Mouse (Mus musculus) hindbrain, embryonic 12.5 days (tissue): Measurements from ENCODE around the gene Itga6. TPM values are rescaled to one million over a fixed set of nuclear protein-coding genes. Genes with fewer than 3 reads are reported as not detected.

Source experiments
- ATAC-seq: fragments of 200-750 bp; cut with Nextera tagmentation; 2 replicates; pipeline ENCODE4 v1.8.0; 2017; ENCODE audit warnings: moderate TSS enrichment; ENCODE audit not compliant: low FRiP score
- H3K27ac ChIP-seq: fragments of 300-500 bp; sonication (generic); 2 replicates; pipeline ENCODE4 v1.5.1; 2016; ENCODE audit warnings: mild to moderate bottlenecking
- H3K27me3 ChIP-seq: fragments of 300-500 bp; sonication (generic); 2 replicates; pipeline ENCODE4 v1.6.1; 2016; ENCODE audit warnings: mild to moderate bottlenecking
- H3K36me3 ChIP-seq: fragments of 300-500 bp; sonication (generic); 2 replicates; pipeline ENCODE4 v1.6.1; 2016; ENCODE audit warnings: mild to moderate bottlenecking
- H3K4me1 ChIP-seq: fragments of 300-500 bp; sonication (generic); 2 replicates; pipeline ENCODE4 v1.6.1; 2016
- H3K4me2 ChIP-seq: fragments of 300-500 bp; sonication (generic); replicated peaks from 2 replicates; pipeline ENCODE4 v1.6.1; 2016; ENCODE audit warnings: mild to moderate bottlenecking
- H3K4me3 ChIP-seq: fragments of 300-500 bp; sonication (generic); 2 replicates; pipeline ENCODE4 v1.5.1; 2016; ENCODE audit warnings: mild to moderate bottlenecking
- H3K9ac ChIP-seq: fragments of 300-500 bp; sonication (generic); 2 replicates; pipeline ENCODE4 v1.6.1; 2016; ENCODE audit warnings: mild to moderate bottlenecking, moderate library complexity
- H3K9me3 ChIP-seq: fragments of 300-500 bp; sonication (generic); replicated peaks from 2 replicates; pipeline ENCODE4 v1.6.1; 2016; ENCODE audit warnings: mild to moderate bottlenecking
- WGBS: fragments of 180-500 bp; shearing (Covaris S2); methylation state at CpG from one replicate; pipeline ENCODE4 v1.1.7; 2016; 5-methylcytosine and 5-hydroxymethylcytosine counted together
- polyA plus RNA-seq: library from polyadenylated mRNA; unstranded; fragments of >200 nt; fragmentation: Nextera tagmentation; extraction: Ambion mirVana; gene quantifications from 2 replicates; pipeline ENCODE4 v1.2.1, GENCODE M21; 2016

Itga6 gene
- polyA plus RNA-seq, 1 experiment from 2014 or later = 34.6 TPM

DNA sequence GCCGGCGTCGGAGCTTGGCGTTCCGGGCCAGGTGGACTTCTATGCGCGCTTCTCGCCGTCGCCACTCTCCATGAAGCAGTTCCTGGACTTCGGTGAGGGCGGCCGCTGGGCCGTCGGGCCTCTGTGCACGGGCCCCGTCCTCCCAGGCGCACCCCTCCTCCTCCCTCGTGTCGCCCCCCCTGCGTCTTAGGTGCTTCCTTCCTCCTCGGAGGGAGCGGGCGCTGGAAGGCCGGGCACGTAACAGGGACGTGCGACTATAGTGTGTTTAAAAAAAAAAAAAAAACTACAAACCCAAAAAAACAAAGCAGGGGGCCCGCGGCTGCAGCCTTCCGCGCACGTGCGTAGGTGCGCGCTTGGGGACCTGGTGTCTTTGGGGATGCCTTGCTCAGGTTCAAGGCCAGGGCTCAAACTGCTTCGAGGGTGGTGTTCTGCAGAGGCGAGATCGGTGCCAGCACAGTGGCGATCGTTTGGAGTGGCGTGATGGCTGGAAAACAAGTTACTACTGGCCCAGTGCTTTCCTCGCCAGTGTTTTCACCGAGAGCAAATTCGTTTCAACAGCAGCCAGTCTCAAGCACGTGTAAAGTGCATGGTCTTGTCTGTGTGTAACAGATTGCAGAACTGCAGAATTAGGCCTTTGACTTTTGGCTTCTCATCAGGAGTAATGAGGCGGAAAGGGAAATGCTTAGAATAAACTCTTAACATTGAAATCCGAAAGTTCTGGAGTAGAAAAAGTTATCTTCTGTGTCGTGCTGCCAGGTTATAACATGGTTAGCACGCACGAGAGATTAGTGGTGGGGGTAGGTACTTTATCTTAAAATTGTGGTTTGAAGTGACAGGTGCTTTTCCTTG, 128.3 kb downstream of the Itga6 start:
- peak; percentile 66 for ATAC-seq
- 4% methylated on average over 50 of the region's 51 CpGs for WGBS
- peak overlapping the region; percentile 78 for H3K27ac ChIP-seq

DNA sequence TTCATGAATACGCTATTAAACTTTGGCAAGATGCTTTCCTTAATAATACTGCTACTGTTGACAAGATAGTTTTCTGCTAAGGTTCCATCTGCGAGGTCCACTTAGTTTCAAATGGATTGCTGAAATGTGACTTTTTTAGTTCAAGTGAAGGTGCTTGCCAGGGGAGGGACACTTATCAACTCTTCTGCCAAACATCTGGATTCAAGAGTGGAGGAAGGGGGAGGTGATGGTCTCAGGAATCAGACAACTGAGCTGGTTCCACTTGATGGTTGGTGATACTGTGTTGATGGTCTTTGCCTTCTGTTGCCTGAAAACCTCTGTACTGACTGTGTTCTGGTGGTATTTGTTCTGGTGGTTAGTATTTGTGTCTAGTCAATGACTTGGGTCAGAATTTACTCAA, 129.0 kb downstream of the Itga6 start:
- no peak for ATAC-seq
- H3K9me3 ChIP-seq = no peaks in the 10 kb centered on the region
- WGBS = 76% methylated on average over 2 of the region's 2 CpGs
- peaks cover 4% of the 10 kb centered on the region; the same call in 1 of the 2 replicates for H3K27me3 ChIP-seq
- H3K27ac ChIP-seq = no peak overlapping the region
- H3K4me3 ChIP-seq = no peak overlapping the region
- peak overlapping the region; percentile 82; the same call in 1 of the 2 replicates for H3K4me2 ChIP-seq
- no peaks in the 10 kb centered on the region for H3K36me3 ChIP-seq
- H3K4me1 ChIP-seq = 0 out of 2 replicates have a peak, but pooled peaks cover 7% of the 10 kb centered on the region
- H3K9ac ChIP-seq = no peak overlapping the region

More for the DNA sequence above, 128.3 kb downstream of the Itga6 start:
- peak overlapping the region; percentile 82 for H3K4me2 ChIP-seq
- H3K9me3 ChIP-seq = no peaks in the 10 kb centered on the region
- H3K4me1 ChIP-seq = 0 out of 2 replicates have a peak, but pooled peaks cover 7% of the 10 kb centered on the region
- peak overlapping the region; percentile 87 for H3K4me3 ChIP-seq
- H3K27me3 ChIP-seq = peaks cover 4% of the 10 kb centered on the region; the same call in 1 of the 2 replicates
- H3K36me3 ChIP-seq = no peaks in the 10 kb centered on the region
- peak overlapping the region; percentile 79 for H3K9ac ChIP-seq

DNA sequence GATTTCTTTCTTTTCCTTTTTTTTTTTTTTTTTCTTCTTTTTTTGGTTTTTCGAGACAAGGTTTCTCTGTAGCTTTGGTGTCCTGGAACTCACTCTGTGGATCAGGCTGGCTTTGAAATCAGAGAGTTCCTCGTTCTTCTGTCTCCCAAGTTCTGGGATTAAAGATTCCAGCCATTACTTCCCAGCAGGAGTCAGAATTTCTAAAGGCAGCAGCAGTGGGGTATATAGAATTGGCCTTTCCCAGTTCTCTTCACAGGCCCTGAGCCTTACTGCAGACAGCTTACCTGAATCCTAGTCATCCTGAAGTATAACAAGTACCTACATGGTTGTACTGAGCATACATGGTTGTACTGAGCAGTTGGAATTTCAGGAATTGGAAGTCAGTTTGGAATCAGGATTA, 129.4 kb downstream of the Itga6 start:
- ATAC-seq = no peak
- H3K36me3 ChIP-seq = no peaks in the 10 kb centered on the region
- 48% methylated on average over 2 of the region's 2 CpGs for WGBS
- H3K9me3 ChIP-seq = no peaks in the 10 kb centered on the region
- no peak overlapping the region for H3K4me2 ChIP-seq
- H3K27ac ChIP-seq = no peak overlapping the region
- H3K4me3 ChIP-seq = no peak overlapping the region
- H3K27me3 ChIP-seq = peaks cover 4% of the 10 kb centered on the region; the same call in 1 of the 2 replicates
- 0 out of 2 replicates have a peak, but pooled peaks cover 7% of the 10 kb centered on the region for H3K4me1 ChIP-seq
- H3K9ac ChIP-seq = no peak overlapping the region

DNA sequence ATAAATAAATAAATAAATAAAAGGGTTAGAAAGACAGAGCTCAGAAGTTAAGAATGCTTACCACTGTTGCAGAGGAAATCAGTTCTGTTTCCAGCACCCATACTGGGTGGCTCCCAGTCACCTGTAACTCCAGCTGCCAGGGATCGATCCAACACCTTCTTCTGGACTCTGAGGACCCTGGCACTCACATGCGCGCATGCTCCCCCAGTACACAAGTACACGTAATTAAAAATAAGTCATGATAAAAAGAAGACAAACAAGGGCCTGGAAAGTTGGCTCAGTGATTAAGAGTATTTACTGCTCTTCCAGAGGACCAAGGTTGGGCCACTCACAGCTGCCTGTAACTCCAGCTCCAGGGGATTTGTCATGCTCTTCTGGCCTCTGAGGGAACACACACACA, 132.4 kb downstream of the Itga6 start:
- H3K4me3 ChIP-seq = no peak overlapping the region
- H3K27ac ChIP-seq = no peak overlapping the region
- H3K4me1 ChIP-seq = 0 out of 2 replicates have a peak, but pooled peaks cover 7% of the 10 kb centered on the region
- no peak for ATAC-seq
- H3K27me3 ChIP-seq = peaks cover 4% of the 10 kb centered on the region; the same call in 1 of the 2 replicates
- H3K9me3 ChIP-seq = no peaks in the 10 kb centered on the region
- WGBS = 93% methylated on average over 4 of the region's 4 CpGs
- H3K4me2 ChIP-seq = no peak overlapping the region
- H3K9ac ChIP-seq = no peak overlapping the region
- no peaks in the 10 kb centered on the region for H3K36me3 ChIP-seq

DNA sequence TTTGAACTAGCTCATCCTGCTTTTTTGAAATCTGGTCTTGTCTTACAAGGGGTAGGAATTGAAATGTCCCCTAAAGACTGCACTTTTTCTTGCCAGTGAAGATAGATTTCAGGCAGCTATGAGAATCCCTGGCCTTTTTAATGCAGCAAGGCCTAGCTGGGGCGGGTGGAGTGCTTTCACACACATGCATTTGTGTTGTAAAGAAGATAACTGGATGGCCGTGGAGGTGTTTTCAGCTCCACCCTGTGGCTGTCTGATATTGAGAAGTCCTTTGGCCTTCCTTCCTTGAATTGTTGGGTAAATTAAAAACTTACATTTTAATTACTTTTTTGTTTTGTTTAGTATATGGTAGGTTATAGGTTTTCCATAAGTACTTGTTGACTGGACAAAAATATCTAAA, 133.0 kb downstream of the Itga6 start:
- peaks cover 4% of the 10 kb centered on the region; the same call in 1 of the 2 replicates for H3K27me3 ChIP-seq
- H3K9ac ChIP-seq = no peak overlapping the region
- 0 out of 2 replicates have a peak, but pooled peaks cover 7% of the 10 kb centered on the region for H3K4me1 ChIP-seq
- 84% methylated on average over 2 of the region's 2 CpGs for WGBS
- no peak overlapping the region for H3K27ac ChIP-seq
- no peak overlapping the region for H3K4me3 ChIP-seq
- no peak for ATAC-seq
- H3K4me2 ChIP-seq = no peak overlapping the region
- no peaks in the 10 kb centered on the region for H3K36me3 ChIP-seq
- H3K9me3 ChIP-seq = no peaks in the 10 kb centered on the region

DNA sequence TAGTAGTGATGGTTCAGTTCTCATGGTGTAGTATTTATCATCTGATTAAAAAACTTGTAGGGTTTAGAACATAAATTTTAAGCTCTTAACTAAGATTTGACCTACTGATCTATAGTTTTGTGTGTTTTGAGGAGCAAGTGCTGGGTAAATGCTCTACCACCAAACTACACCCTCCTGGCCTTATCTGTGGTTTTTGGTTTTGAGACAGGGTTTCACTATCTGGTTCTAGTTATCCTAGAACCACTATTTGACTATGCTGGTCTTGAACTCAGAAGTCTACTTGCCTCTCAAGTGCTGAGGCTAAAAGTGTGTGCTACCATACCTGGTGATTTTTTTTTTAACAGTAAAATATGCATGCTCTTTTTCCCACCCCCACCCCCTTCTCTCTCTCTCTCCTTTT, 133.5 kb downstream of the Itga6 start:
- Histone ChIP-seq H3K4me2 (no peak overlapping the region), H3K9ac (no peak overlapping the region), H3K4me1 (0 out of 2 replicates have a peak, but pooled peaks cover 4% of the 10 kb centered on the region), H3K27ac (no peak overlapping the region), H3K36me3 (no peaks in the 10 kb centered on the region), H3K27me3 (peaks cover 4% of the 10 kb centered on the region; the same call in 1 of the 2 replicates), H3K4me3 (no peak overlapping the region), H3K9me3 (no peaks in the 10 kb centered on the region)
- ATAC-seq = no peak

DNA sequence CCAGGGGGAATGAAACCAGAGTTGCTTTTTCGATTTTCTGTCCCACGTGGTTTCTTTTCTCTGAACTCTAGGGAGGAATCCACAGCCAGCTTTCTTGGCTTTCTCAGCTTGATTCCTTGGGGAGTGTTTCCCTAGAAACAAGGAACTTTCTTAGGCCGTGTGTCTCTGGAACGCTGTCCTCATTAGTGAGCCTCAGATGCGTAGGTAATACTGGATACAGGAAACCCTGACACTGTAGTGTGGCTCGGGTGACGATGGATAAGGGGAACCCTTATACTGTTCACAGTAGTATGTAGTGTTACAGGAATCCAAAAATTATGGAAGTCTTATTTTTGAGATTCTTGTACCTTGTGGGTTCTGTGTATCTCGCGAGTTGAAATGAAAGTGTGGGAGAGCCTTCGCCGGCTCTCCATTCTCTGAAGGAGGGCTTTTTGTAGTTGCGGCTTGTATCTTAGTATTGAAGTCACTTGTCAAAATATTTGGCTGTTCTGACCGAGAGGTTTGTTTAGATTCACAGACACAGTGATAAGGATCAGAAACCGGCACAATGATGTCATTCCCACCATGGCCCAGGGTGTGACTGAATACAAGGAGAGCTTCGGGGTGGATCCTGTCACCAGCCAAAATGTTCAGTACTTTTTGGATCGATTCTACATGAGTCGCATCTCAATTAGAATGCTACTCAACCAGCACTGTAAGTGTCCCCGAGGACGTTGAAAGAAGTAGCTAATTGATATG, 137.7 kb downstream of the Itga6 start:
- H3K4me2 ChIP-seq = no peak overlapping the region
- WGBS = 85% methylated on average over 19 of the region's 19 CpGs
- H3K36me3 ChIP-seq = no peaks in the 10 kb centered on the region; the same call in 1 of the 2 replicates
- no peaks in the 10 kb centered on the region for H3K9me3 ChIP-seq
- no peak for ATAC-seq
- H3K27me3 ChIP-seq = no peaks in the 10 kb centered on the region
- no peak overlapping the region for H3K27ac ChIP-seq
- H3K4me1 ChIP-seq = no peaks in the 10 kb centered on the region
- no peak overlapping the region for H3K4me3 ChIP-seq
- no peak overlapping the region for H3K9ac ChIP-seq

DNA sequence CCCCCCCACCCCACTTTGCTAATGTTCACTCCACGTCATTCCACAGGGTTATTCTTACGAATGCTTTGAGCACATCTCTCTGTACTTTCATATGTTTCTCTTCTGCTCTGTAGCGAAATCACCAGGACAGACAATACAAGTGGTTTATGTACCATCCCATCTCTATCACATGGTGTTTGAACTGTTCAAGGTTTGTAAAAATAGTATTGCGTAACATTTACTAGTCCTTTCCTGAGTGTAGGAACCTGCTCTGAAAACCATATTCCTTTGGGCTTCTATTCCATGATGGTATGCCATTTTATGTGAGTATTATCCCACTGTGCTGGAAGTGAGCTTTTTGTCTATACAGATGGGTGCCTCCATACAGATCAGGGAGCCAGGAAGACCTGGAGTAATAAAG, 141.9 kb downstream of the Itga6 start:
- 95% methylated on average over 4 of the region's 4 CpGs for WGBS
- Histone ChIP-seq H3K27me3 (no peaks in the 10 kb centered on the region), H3K9me3 (no peaks in the 10 kb centered on the region), H3K27ac (no peak overlapping the region), H3K9ac (no peak overlapping the region), H3K4me3 (no peak overlapping the region), H3K4me2 (no peak overlapping the region), H3K36me3 (no peaks in the 10 kb centered on the region; the same call in 1 of the 2 replicates), H3K4me1 (no peaks in the 10 kb centered on the region)
- no peak for ATAC-seq

DNA sequence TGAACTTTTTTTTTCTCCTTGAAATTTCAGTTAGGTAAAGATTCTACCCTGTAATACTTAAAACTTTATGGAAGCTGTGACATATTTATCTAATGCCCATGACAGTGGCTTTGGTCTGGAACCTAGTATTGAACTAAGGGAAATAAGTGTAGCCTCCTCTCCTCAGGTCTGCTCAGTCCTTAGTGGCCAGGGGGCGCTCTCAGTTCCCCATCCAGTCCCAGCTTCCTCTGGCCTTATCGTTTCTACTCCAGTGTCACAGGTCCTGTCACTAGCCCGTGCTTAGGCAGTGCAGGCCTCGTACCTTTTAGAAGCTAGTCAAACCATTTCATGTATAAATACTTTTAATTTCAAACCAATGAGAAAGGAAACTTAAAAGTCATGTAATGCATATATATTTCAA, 143.0 kb downstream of the Itga6 start:
- no peak overlapping the region for H3K9ac ChIP-seq
- 67% methylated on average over 4 of the region's 4 CpGs for WGBS
- H3K9me3 ChIP-seq = no peaks in the 10 kb centered on the region
- ATAC-seq = no peak
- H3K27ac ChIP-seq = no peak overlapping the region
- H3K4me1 ChIP-seq = no peaks in the 10 kb centered on the region
- no peaks in the 10 kb centered on the region; the same call in 1 of the 2 replicates for H3K36me3 ChIP-seq
- H3K4me3 ChIP-seq = no peak overlapping the region
- no peak overlapping the region for H3K4me2 ChIP-seq
- H3K27me3 ChIP-seq = no peaks in the 10 kb centered on the region

DNA sequence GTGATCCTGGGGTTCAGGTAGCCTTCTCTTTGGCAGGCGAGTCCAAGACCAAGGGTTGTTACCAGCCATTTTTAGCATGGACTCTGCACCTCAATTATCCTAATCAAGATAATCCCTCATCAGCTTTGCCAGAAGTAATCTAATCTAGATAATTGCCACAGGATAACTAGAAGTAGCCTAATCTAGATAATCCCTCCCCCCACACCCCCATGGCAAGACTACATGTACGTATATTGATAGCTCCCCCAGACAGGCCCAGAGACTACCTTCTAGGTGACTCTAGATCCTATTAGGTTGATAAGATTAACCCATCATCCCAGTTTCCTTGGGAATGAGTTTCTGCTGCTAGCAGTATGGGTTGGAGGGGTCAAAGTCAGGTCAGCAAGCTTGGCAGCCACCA, 146.1 kb downstream of the Itga6 start:
- H3K36me3 ChIP-seq = peaks cover 5% of the 10 kb centered on the region; the same call in 1 of the 2 replicates
- H3K4me2 ChIP-seq = no peak overlapping the region
- no peaks in the 10 kb centered on the region for H3K4me1 ChIP-seq
- H3K9ac ChIP-seq = no peak overlapping the region
- 92% methylated on average over 2 of the region's 2 CpGs for WGBS
- H3K9me3 ChIP-seq = no peaks in the 10 kb centered on the region
- no peaks in the 10 kb centered on the region for H3K27me3 ChIP-seq
- H3K27ac ChIP-seq = no peak overlapping the region
- H3K4me3 ChIP-seq = no peak overlapping the region
- no peak for ATAC-seq

DNA sequence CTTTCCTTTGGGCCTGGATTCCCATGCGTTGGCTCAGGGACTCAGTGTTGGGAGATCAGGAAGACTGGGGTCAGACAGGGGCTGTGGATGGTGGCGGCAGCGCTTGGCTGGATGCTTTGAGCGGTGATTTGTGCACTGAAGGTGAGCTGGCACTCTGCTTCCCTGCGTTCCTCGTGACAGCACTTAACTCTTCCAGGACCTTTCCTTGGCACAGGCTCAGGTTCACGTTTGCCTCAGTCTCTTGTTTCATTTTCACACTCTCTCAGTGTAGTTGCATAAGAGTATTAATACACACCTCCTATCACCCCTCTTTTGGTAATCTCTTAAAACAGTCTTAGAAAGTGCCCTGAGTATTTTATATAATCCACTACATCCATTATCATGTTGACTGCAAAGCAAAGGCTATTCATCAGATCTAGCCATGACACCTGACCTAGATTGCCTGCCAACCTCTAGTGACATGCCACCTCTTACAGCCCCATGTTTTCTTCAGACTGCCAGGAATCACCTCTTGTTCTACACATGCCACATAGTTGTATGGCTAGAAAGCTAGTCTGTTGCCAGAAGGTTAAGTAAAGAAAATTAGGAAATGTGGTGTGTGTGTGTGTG, 147.4 kb downstream of the Itga6 start:
- ATAC-seq = no peak
- Histone ChIP-seq H3K4me3 (no peak overlapping the region), H3K27ac (no peak overlapping the region), H3K9me3 (no peaks in the 10 kb centered on the region), H3K27me3 (no peaks in the 10 kb centered on the region), H3K4me1 (no peaks in the 10 kb centered on the region), H3K9ac (no peak overlapping the region), H3K4me2 (no peak overlapping the region), H3K36me3 (peaks cover 5% of the 10 kb centered on the region; the same call in 1 of the 2 replicates)
- 96% methylated on average over 7 of the region's 7 CpGs for WGBS
